Mouse (Mus musculus): Measurements from ENCODE around the gene Spag9.

DNA sequence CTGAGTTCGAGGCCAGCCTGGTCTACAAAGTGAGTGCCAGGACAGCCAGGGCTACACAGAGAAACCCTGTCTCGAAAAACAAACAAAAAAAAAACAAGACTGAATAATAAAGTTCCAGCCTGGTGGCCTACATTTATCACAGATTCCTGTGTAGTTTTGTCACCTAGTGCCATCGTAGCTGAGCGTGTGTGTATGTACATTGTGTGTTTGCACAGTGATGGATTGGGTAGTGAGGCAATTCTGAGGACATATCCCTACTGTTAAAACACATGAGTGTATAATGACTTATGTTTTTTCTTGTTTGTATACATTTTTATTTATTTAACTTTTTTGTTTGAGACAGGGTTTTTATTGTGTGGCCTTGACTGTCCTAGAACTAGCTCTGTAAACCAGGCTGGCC lies 30.4 kb downstream of the Spag9 start:
- no peak for TF ChIP-seq POLR2A (IDR thresholded peaks at IDR 0.05; ENCODE audit: extremely low read depth, insufficient read depth, low read length)
- no peak for TF ChIP-seq CTCF (IDR thresholded peaks at IDR 0.05; ENCODE audit: low read depth, low read length)

All from liver, adult 2 months (tissue).